Mouse (Mus musculus) spleen, adult 2 months (tissue): ENCODE data around the gene Sdhd.

ENCODE experiments used
- CTCF ChIP-seq: fragments of 200-500 bp; IDR thresholded peaks from 2 replicates; pipeline ENCODE4 v1.5.1; 2011; ENCODE audit warnings: mild to moderate bottlenecking, inconsistent platforms; ENCODE audit not compliant: insufficient read depth, insufficient read length, insufficient replicate concordance; ENCODE audit errors: extremely low read depth
- POLR2A ChIP-seq: fragments of 200-500 bp; IDR thresholded peaks from 2 replicates; pipeline ENCODE4 v1.6.1; 2011; ENCODE audit warnings: low read depth, low read length, inconsistent platforms

GRCm38 (mm10) chr9:50604338-50604737 lies 726 bp upstream of the Sdhd start:
- TF ChIP-seq POLR2A (no peak), CTCF (no peak)
